Mouse (Mus musculus): ENCODE measurements at regions not wholly inside any gene's neighbourhood (a gene's known extent, or its start where the extent isn't known, plus 50 kb on each side); places are given as distances from the start of the nearest gene placed in this dataset.

GRCm38 (mm10) chr12:118415956-118416355, 114.7 kb upstream of the Sp4 start:
- no peak for DNase-seq (ENCODE audit: low spot score in 2 of 2)

GRCm38 (mm10) chr12:118411767-118412430, 110.7 kb upstream of the Sp4 start:
- DNase-seq (ENCODE audit: low spot score in 2 of 2): no peak

GRCm38 (mm10) chr12:118410917-118411316, 109.7 kb upstream of the Sp4 start:
- no peak for DNase-seq (ENCODE audit: low spot score in 2 of 2)

- DNase-seq (ENCODE audit: low spot score in 2 of 2): no peak
Observed at GRCm38 (mm10) chr12:118405135-118405534, 103.9 kb upstream of the Sp4 start.

GRCm38 (mm10) chr12:118404171-118404570, 102.9 kb upstream of the Sp4 start:
- no peak for DNase-seq (ENCODE audit: low spot score in 2 of 2)

- DNase-seq (ENCODE audit: low spot score in 2 of 2): no peak
Observed at GRCm38 (mm10) chr12:118403519-118404087, 102.4 kb upstream of the Sp4 start.

GRCm38 (mm10) chr12:118401377-118401776, 100.1 kb upstream of the Sp4 start:
- no peak for DNase-seq (ENCODE audit: low spot score in 2 of 2)

- no peak for DNase-seq (ENCODE audit: low spot score in 2 of 2)
Observed at GRCm38 (mm10) chr12:118391654-118392053, 90.4 kb upstream of the Sp4 start.

GRCm38 (mm10) chr12:118381013-118381412, 79.8 kb upstream of the Sp4 start:
- DNase-seq (ENCODE audit: low spot score in 2 of 2): no peak

GRCm38 (mm10) chr12:118377898-118378297, 76.7 kb upstream of the Sp4 start:
- no peak for DNase-seq (ENCODE audit: low spot score in 2 of 2)

- no peak for DNase-seq (ENCODE audit: low spot score in 2 of 2)
Observed at GRCm38 (mm10) chr12:118376521-118377493, 75.6 kb upstream of the Sp4 start.

GRCm38 (mm10) chr12:118373250-118373649, 72.0 kb upstream of the Sp4 start:
- DNase-seq (ENCODE audit: low spot score in 2 of 2): peak; percentile 40 to 47

- no peak for DNase-seq (ENCODE audit: low spot score in 2 of 2)
Observed at GRCm38 (mm10) chr12:118371905-118372304, 70.7 kb upstream of the Sp4 start.

- DNase-seq (ENCODE audit: low spot score in 2 of 2): no peak
Observed at GRCm38 (mm10) chr12:118367307-118368076, 66.3 kb upstream of the Sp4 start.

GRCm38 (mm10) chr12:118352866-118353265, 51.6 kb upstream of the Sp4 start:
- no peak for DNase-seq (ENCODE audit: low spot score in 2 of 2)

GRCm38 (mm10) chr12:118351421-118351820, 50.2 kb upstream of the Sp4 start:
- no peak for DNase-seq (ENCODE audit: low spot score in 2 of 2)
